Mouse (Mus musculus): ENCODE measurements at regions not wholly inside any gene's neighbourhood (a gene's known extent, or its start where the extent isn't known, plus 50 kb on each side); places are given as distances from the start of the nearest gene placed in this dataset.

DNA sequence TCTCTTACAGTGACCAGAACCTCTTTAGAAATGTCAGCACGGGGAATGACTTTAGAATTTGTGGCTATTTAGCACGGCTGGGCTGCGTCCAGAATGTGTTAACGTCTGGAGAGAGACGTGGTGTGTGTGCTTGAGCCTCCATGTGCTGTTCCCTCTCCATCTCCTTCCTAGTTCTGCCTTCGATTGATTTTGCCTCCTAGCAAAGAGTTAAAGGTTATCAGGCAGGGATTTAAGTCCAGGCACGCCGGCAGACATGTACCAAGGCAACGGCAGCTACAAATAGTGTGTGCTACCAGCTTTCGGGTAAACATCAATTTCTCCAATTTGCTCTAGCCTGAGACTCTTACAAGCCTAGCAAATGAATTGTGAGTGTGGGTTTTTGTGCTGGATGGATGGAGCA lies 285.7 kb downstream of the Icos start:
- Histone ChIP-seq H3K27ac (replicated peaks; ENCODE audit: insufficient read depth, low read depth, low read length) (no peak overlapping the region), H3K9ac (ENCODE audit: low read depth, low read length) (no peak overlapping the region), H3K4me1 (ENCODE audit: control insufficient read depth, insufficient read depth, low read length) (no peaks in the 10 kb centered on the region), H3K36me3 (ENCODE audit: control insufficient read depth, insufficient read depth, low read length) (no peaks in the 10 kb centered on the region), H3K4me3 (ENCODE audit: insufficient read depth, low read depth, low read length) (no peak overlapping the region), H3K79me2 (ENCODE audit: control insufficient read depth, insufficient read depth, low read length) (no peaks in the 10 kb centered on the region), H3K27me3 (ENCODE audit: control insufficient read depth, insufficient read depth, low read length) (no peaks in the 10 kb centered on the region)
- TF ChIP-seq POLR2A (IDR thresholded peaks at IDR 0.05; ENCODE audit: extremely low read depth, insufficient read depth, low read length) (no peak), CTCF (IDR thresholded peaks at IDR 0.05; ENCODE audit: low read depth, low read length) (no peak)
- DNase-seq (ENCODE audit: extremely low read depth, low read depth, low spot score) = no peak
- whole genome bisulfite sequencing = 20% methylated on average over 10 of the region's 10 CpGs

DNA sequence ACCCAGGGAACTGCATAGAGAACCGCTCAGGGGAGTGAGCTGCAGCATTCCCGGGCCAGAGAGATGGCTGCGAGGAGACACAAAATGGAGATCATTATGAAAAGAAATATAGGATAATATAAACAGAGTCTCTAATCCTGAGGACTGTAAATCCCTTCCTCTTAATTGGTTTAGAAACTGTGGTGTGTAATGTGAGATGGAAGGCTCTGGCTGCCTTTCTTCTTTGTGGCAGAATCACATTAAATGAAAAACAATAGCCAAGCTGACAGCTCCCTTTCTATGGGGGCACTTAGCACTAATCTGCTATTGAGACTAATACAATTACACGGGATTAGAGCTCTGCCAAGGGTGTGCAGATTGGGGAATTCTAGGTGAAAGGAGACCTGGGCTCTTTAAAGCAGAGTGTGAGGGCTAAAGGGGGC lies 288.0 kb downstream of the Icos start:
- H3K27me3 ChIP-seq (ENCODE audit: control insufficient read depth, insufficient read depth, low read length) = no peaks in the 10 kb centered on the region
- 69% methylated on average over 4 of the region's 4 CpGs for WGBS
- no peak overlapping the region for H3K27ac ChIP-seq (replicated peaks; ENCODE audit: insufficient read depth, low read depth, low read length)
- H3K4me1 ChIP-seq (ENCODE audit: control insufficient read depth, insufficient read depth, low read length) = no peaks in the 10 kb centered on the region
- H3K36me3 ChIP-seq (ENCODE audit: control insufficient read depth, insufficient read depth, low read length) = no peaks in the 10 kb centered on the region
- no peak overlapping the region for H3K4me3 ChIP-seq (ENCODE audit: insufficient read depth, low read depth, low read length)
- DNase-seq (ENCODE audit: extremely low read depth, low read depth, low spot score) = no peak
- no peak overlapping the region for H3K9ac ChIP-seq (ENCODE audit: low read depth, low read length)
- H3K79me2 ChIP-seq (ENCODE audit: control insufficient read depth, insufficient read depth, low read length) = no peaks in the 10 kb centered on the region
- no peak for TF ChIP-seq CTCF (IDR thresholded peaks at IDR 0.05; ENCODE audit: low read depth, low read length)
- no peak for TF ChIP-seq POLR2A (IDR thresholded peaks at IDR 0.05; ENCODE audit: extremely low read depth, insufficient read depth, low read length)

DNA sequence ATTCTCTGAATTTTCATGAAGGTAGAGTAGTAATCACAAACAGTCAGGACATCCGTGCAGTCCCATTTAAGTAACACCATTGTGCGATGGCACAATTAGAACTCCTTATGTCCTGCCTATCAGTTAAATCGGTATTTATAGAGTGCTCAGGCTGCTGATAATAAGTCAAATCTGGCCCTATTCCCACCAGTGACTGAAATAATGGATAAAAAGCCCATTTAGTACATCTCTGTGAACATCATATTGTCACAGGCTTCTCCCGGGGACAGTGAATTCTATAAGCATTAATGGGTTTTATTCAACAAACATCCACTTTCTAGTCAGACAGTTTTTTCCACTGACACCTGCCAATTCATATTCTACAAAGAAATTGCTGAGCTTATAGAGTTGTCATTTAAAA lies 296.1 kb downstream of the Icos start:
- no peaks in the 10 kb centered on the region for H3K27me3 ChIP-seq (ENCODE audit: control insufficient read depth, insufficient read depth, low read length)
- no peak for TF ChIP-seq CTCF (IDR thresholded peaks at IDR 0.05; ENCODE audit: low read depth, low read length)
- TF ChIP-seq POLR2A (IDR thresholded peaks at IDR 0.05; ENCODE audit: extremely low read depth, insufficient read depth, low read length) = no peak
- DNase-seq (ENCODE audit: extremely low read depth, low read depth, low spot score) = no peak
- no peaks in the 10 kb centered on the region for H3K79me2 ChIP-seq (ENCODE audit: control insufficient read depth, insufficient read depth, low read length)
- H3K4me3 ChIP-seq (ENCODE audit: insufficient read depth, low read depth, low read length) = no peak overlapping the region
- no peak overlapping the region for H3K27ac ChIP-seq (replicated peaks; ENCODE audit: insufficient read depth, low read depth, low read length)
- no peaks in the 10 kb centered on the region for H3K4me1 ChIP-seq (ENCODE audit: control insufficient read depth, insufficient read depth, low read length)
- 81% methylated on average over 4 of the region's 4 CpGs for WGBS
- H3K36me3 ChIP-seq (ENCODE audit: control insufficient read depth, insufficient read depth, low read length) = no peaks in the 10 kb centered on the region
- H3K9ac ChIP-seq (ENCODE audit: low read depth, low read length) = no peak overlapping the region

DNA sequence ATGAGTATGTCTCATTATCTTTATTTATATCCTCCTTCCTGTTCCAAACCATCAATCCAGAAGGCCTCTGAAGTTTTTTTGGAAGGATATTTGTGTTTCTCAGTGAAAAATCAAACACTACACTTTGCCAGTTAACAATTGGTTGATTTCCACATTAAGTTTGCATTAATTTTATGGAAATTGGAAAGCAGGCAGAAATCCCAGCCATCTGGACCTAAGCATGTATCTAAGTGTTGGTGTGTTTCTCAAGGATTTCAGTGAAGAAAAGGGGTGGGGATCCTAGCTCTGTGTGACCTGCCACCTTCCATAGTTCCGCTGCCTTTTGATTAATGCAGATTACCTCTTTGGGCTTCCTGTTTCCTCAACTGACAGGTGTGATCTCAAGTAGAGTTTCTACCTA lies 296.5 kb downstream of the Icos start:
- DNase-seq (ENCODE audit: extremely low read depth, low read depth, low spot score) = no peak
- H3K79me2 ChIP-seq (ENCODE audit: control insufficient read depth, insufficient read depth, low read length) = no peaks in the 10 kb centered on the region
- no peak overlapping the region for H3K9ac ChIP-seq (ENCODE audit: low read depth, low read length)
- H3K36me3 ChIP-seq (ENCODE audit: control insufficient read depth, insufficient read depth, low read length) = no peaks in the 10 kb centered on the region
- no peak for TF ChIP-seq POLR2A (IDR thresholded peaks at IDR 0.05; ENCODE audit: extremely low read depth, insufficient read depth, low read length)
- no peak for TF ChIP-seq CTCF (IDR thresholded peaks at IDR 0.05; ENCODE audit: low read depth, low read length)
- H3K27me3 ChIP-seq (ENCODE audit: control insufficient read depth, insufficient read depth, low read length) = no peaks in the 10 kb centered on the region
- no peaks in the 10 kb centered on the region for H3K4me1 ChIP-seq (ENCODE audit: control insufficient read depth, insufficient read depth, low read length)
- no peak overlapping the region for H3K4me3 ChIP-seq (ENCODE audit: insufficient read depth, low read depth, low read length)
- 97% methylated on average over 1 of the region's 1 CpGs for WGBS
- H3K27ac ChIP-seq (replicated peaks; ENCODE audit: insufficient read depth, low read depth, low read length) = no peak overlapping the region

DNA sequence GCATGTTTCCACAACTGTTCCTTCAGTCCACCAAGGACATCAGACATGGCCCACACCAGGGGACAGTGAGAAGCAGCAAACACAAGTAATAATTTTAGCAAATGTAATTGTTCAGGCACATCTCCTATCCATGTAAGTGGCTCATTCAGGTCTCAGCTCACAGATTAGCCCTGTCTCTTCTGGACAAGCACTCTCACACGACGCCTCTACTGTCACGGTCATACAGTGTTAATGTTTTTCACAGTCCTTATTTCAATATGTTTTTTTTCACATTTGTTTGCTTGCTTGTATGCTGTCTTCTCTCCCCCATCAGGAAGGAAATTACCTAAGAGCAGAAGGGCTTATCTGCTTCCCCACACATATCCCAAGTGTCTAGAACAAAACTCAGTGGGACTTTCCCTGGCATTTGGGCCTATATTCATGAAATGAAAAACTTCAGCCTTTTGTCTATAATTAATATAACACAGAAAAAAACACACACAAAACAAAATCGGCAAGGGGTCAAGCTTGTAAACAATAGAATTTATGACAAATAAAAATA lies 299.5 kb downstream of the Icos start:
- Histone ChIP-seq H3K9ac (ENCODE audit: low read depth, low read length) (no peak overlapping the region), H3K27ac (replicated peaks; ENCODE audit: insufficient read depth, low read depth, low read length) (no peak overlapping the region), H3K27me3 (ENCODE audit: control insufficient read depth, insufficient read depth, low read length) (no peaks in the 10 kb centered on the region), H3K4me1 (ENCODE audit: control insufficient read depth, insufficient read depth, low read length) (no peaks in the 10 kb centered on the region), H3K4me3 (ENCODE audit: insufficient read depth, low read depth, low read length) (no peak overlapping the region), H3K36me3 (ENCODE audit: control insufficient read depth, insufficient read depth, low read length) (no peaks in the 10 kb centered on the region), H3K79me2 (ENCODE audit: control insufficient read depth, insufficient read depth, low read length) (no peaks in the 10 kb centered on the region)
- DNase-seq (ENCODE audit: extremely low read depth, low read depth, low spot score) = no peak
- no peak for TF ChIP-seq POLR2A (IDR thresholded peaks at IDR 0.05; ENCODE audit: extremely low read depth, insufficient read depth, low read length)
- no peak for TF ChIP-seq CTCF (IDR thresholded peaks at IDR 0.05; ENCODE audit: low read depth, low read length)
- WGBS = 78% methylated on average over 4 of the region's 4 CpGs

DNA sequence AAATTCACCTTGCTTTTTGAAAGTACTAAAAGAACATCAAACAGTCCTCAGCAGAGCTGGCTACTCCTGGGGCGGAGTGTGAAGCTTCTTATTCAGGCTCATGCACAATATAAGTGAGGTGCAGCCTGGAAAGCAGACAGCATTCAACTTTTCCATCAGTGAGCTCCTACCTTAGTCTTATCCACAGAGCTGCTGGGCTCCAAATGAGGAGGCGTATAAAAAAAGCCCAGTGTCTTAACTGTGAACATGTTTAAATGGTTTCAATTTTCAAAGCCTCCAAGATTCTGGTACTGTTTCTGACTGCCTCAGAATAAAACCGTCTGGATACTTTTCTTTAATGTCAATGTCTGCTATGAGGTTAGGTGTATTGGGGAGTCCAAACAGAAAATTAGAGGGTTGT lies 310.5 kb downstream of the Icos start:
- TF ChIP-seq POLR2A (IDR thresholded peaks at IDR 0.05; ENCODE audit: extremely low read depth, insufficient read depth, low read length) (no peak), CTCF (IDR thresholded peaks at IDR 0.05; ENCODE audit: low read depth, low read length) (no peak)
- Histone ChIP-seq H3K4me3 (ENCODE audit: insufficient read depth, low read depth, low read length) (no peak overlapping the region), H3K27me3 (ENCODE audit: control insufficient read depth, insufficient read depth, low read length) (no peaks in the 10 kb centered on the region), H3K27ac (replicated peaks; ENCODE audit: insufficient read depth, low read depth, low read length) (no peak overlapping the region), H3K79me2 (ENCODE audit: control insufficient read depth, insufficient read depth, low read length) (no peaks in the 10 kb centered on the region), H3K9ac (ENCODE audit: low read depth, low read length) (no peak overlapping the region), H3K4me1 (ENCODE audit: control insufficient read depth, insufficient read depth, low read length) (no peaks in the 10 kb centered on the region), H3K36me3 (ENCODE audit: control insufficient read depth, insufficient read depth, low read length) (no peaks in the 10 kb centered on the region)
- WGBS = 86% methylated on average over 3 of the region's 3 CpGs
- no peak for DNase-seq (ENCODE audit: extremely low read depth, low read depth, low spot score)

Measured in liver, adult 2 months (tissue).